Mouse (Mus musculus) stomach, embryonic 14.5 days (tissue): Measurements from ENCODE around the gene Traip. TPM values are rescaled to one million over a fixed set of nuclear protein-coding genes. Genes with fewer than 3 reads are reported as not detected.

ENCODE experiments used
- ATAC-seq: fragments of 200-750 bp; cut with Nextera tagmentation; 2 replicates; pipeline ENCODE4 v1.8.0; 2017; ENCODE audit warnings: low read depth, moderate TSS enrichment; ENCODE audit not compliant: insufficient number of reproducible peaks, insufficient read depth, low FRiP score
- H3K27ac ChIP-seq: fragments of 300-500 bp; sonication (generic); 2 replicates; pipeline ENCODE4 v1.5.1; 2014; ENCODE audit warnings: mild to moderate bottlenecking, low read length, moderate library complexity, mixed read lengths
- H3K27me3 ChIP-seq: fragments of 300-500 bp; sonication (generic); 2 replicates; pipeline ENCODE4 v1.6.1; 2014; ENCODE audit warnings: low read length, control low read depth, mixed read lengths; ENCODE audit not compliant: control insufficient read depth, insufficient read depth
- H3K36me3 ChIP-seq: fragments of 300-500 bp; sonication (generic); 2 replicates; pipeline ENCODE4 v1.6.1; 2014; ENCODE audit warnings: mild to moderate bottlenecking, control low read depth, low read length, moderate library complexity, mixed read lengths; ENCODE audit not compliant: control insufficient read depth, insufficient read depth
- H3K4me1 ChIP-seq: fragments of 300-500 bp; sonication (generic); 2 replicates; pipeline ENCODE4 v1.6.1; 2014; ENCODE audit warnings: low read length, control low read depth, mixed read lengths; ENCODE audit not compliant: control insufficient read depth, insufficient read depth
- H3K4me2 ChIP-seq: fragments of 300-500 bp; sonication (generic); replicated peaks from 2 replicates; pipeline ENCODE4 v1.6.1; 2014; ENCODE audit warnings: low read depth, low read length, control low read depth
- H3K4me3 ChIP-seq: fragments of 300-500 bp; sonication (generic); 2 replicates; pipeline ENCODE4 v1.5.1; 2014; ENCODE audit warnings: low read depth, low read length, control low read depth
- H3K9ac ChIP-seq: fragments of 300-500 bp; sonication (generic); replicated peaks from 2 replicates; pipeline ENCODE4 v1.6.1; 2014; ENCODE audit warnings: low read depth, mild to moderate bottlenecking, control low read depth, low read length, moderate library complexity, mixed read lengths
- H3K9me3 ChIP-seq: fragments of 300-500 bp; sonication (generic); 2 replicates; pipeline ENCODE4 v1.6.1; 2016; ENCODE audit warnings: low read depth, low read length, control low read depth; ENCODE audit not compliant: control insufficient read depth
- WGBS: fragments of 180-500 bp; shearing (Covaris S2); extraction: QIAGEN DNeasy Blood & Tissue Kit; methylation state at CpG from one replicate; pipeline ENCODE4 v1.1.7; 2014; 5-methylcytosine and 5-hydroxymethylcytosine counted together
- polyA plus RNA-seq: library from polyadenylated mRNA; unstranded; fragments of >200 nt; fragmentation: Nextera tagmentation; extraction: Ambion mirVana; gene quantifications from 2 replicates; pipeline ENCODE4 v1.2.1, GENCODE M21; 2014

The Traip gene
- polyA plus RNA-seq, 1 experiment from 2014 or later: 18.9 TPM

GRCm38 (mm10) chr9:107908410-107909158, 41.4 kb upstream of the Traip start:
- no peak for ATAC-seq
- no peaks in the 10 kb centered on the region for H3K27me3 ChIP-seq
- H3K9ac ChIP-seq: no peak overlapping the region; the same call in 1 of the 2 replicates
- peak overlapping the region; percentile 52; the same call in 1 of the 2 replicates for H3K27ac ChIP-seq
- no peaks in the 10 kb centered on the region for H3K9me3 ChIP-seq
- peak overlapping the region; percentile 44 for H3K4me3 ChIP-seq
- H3K4me2 ChIP-seq: peak overlapping the region; percentile 74
- peaks cover 2% of the 10 kb centered on the region; the same call in 1 of the 2 replicates for H3K36me3 ChIP-seq
- 28% methylated on average over 18 of the region's 18 CpGs for WGBS
- H3K4me1 ChIP-seq: peaks cover 45% of the 10 kb centered on the region

GRCm38 (mm10) chr9:107910025-107910769, 39.7 kb upstream of the Traip start:
- Histone ChIP-seq H3K4me1 (peaks cover 43% of the 10 kb centered on the region), H3K27ac (peak overlapping the region; percentile 40; the same call in 1 of the 2 replicates), H3K4me2 (peak overlapping the region; percentile 74), H3K9me3 (no peaks in the 10 kb centered on the region), H3K9ac (no peak overlapping the region), H3K4me3 (no peak overlapping the region; the same call in 1 of the 2 replicates), H3K27me3 (no peaks in the 10 kb centered on the region), H3K36me3 (peaks cover 3% of the 10 kb centered on the region; the same call in 1 of the 2 replicates)
- ATAC-seq: peak; percentile 43; the same call in 1 of the 2 replicates
- 71% methylated on average over 15 of the region's 15 CpGs for WGBS

GRCm38 (mm10) chr9:107914764-107915420, 35.0 kb upstream of the Traip start:
- H3K9ac ChIP-seq: no peak overlapping the region
- H3K27ac ChIP-seq: no peak overlapping the region
- H3K9me3 ChIP-seq: no peaks in the 10 kb centered on the region
- no peak for ATAC-seq
- peaks cover 10% of the 10 kb centered on the region for H3K4me1 ChIP-seq
- H3K4me3 ChIP-seq: no peak overlapping the region
- WGBS: 79% methylated on average over 16 of the region's 16 CpGs
- no peaks in the 10 kb centered on the region for H3K27me3 ChIP-seq
- no peak overlapping the region for H3K4me2 ChIP-seq
- H3K36me3 ChIP-seq: peaks cover 7% of the 10 kb centered on the region; the same call in 1 of the 2 replicates

- no peak overlapping the region for H3K9ac ChIP-seq
- peak; percentile 20; the same call in 1 of the 2 replicates for ATAC-seq
- H3K36me3 ChIP-seq: peaks cover 10% of the 10 kb centered on the region; the same call in 1 of the 2 replicates
- H3K9me3 ChIP-seq: no peaks in the 10 kb centered on the region
- peaks cover 4% of the 10 kb centered on the region; the same call in 1 of the 2 replicates for H3K4me1 ChIP-seq
- 32% methylated on average over 13 of the region's 13 CpGs for WGBS
- no peak overlapping the region for H3K4me3 ChIP-seq
- no peaks in the 10 kb centered on the region for H3K27me3 ChIP-seq
- H3K27ac ChIP-seq: no peak overlapping the region
- H3K4me2 ChIP-seq: no peak overlapping the region
These were observed 31.9 kb upstream of the Traip start for GRCm38 (mm10) chr9:107917895-107918608.

GRCm38 (mm10) chr9:107918884-107919283, 31.1 kb upstream of the Traip start:
- Histone ChIP-seq H3K4me1 (peaks cover 7% of the 10 kb centered on the region), H3K36me3 (peaks cover 7% of the 10 kb centered on the region; the same call in 1 of the 2 replicates), H3K9me3 (no peaks in the 10 kb centered on the region), H3K27me3 (no peaks in the 10 kb centered on the region), H3K4me2 (no peak overlapping the region), H3K4me3 (no peak overlapping the region), H3K9ac (no peak overlapping the region), H3K27ac (no peak overlapping the region)
- 81% methylated on average over 6 of the region's 6 CpGs for WGBS
- no peak for ATAC-seq

GRCm38 (mm10) chr9:107919441-107919840, 30.5 kb upstream of the Traip start:
- WGBS: 84% methylated on average over 5 of the region's 5 CpGs
- ATAC-seq: no peak
- Histone ChIP-seq H3K9me3 (no peaks in the 10 kb centered on the region), H3K9ac (no peak overlapping the region), H3K27ac (no peak overlapping the region), H3K4me3 (no peak overlapping the region), H3K4me2 (no peak overlapping the region), H3K27me3 (no peaks in the 10 kb centered on the region), H3K36me3 (peaks cover 7% of the 10 kb centered on the region; the same call in 1 of the 2 replicates), H3K4me1 (peaks cover 12% of the 10 kb centered on the region)

- H3K27me3 ChIP-seq: no peaks in the 10 kb centered on the region
- H3K9ac ChIP-seq: no peak overlapping the region
- H3K9me3 ChIP-seq: no peaks in the 10 kb centered on the region
- H3K4me3 ChIP-seq: no peak overlapping the region
- H3K4me1 ChIP-seq: peaks cover 19% of the 10 kb centered on the region
- ATAC-seq: no peak
- 34% methylated on average over 7 of the region's 7 CpGs for WGBS
- 0 out of 2 replicates have a peak, but pooled peaks cover 7% of the 10 kb centered on the region for H3K36me3 ChIP-seq
- H3K4me2 ChIP-seq: no peak overlapping the region
- H3K27ac ChIP-seq: no peak overlapping the region
These were observed 26.9 kb upstream of the Traip start for GRCm38 (mm10) chr9:107923021-107923420.
